Mouse (Mus musculus): ENCODE results near the gene Acin1. TPM values are rescaled to one million over a fixed set of nuclear protein-coding genes. Genes with fewer than 3 reads are reported as not detected.

Acin1 gene
- polyA plus RNA-seq, 1 experiment: 79.4 TPM

GRCm38 (mm10) chr14:54653496-54653895 is 33.2 kb downstream of the Acin1 start:
- TF ChIP-seq POLR2A (IDR thresholded peaks at IDR 0.05; ENCODE audit: low read depth, low read length) (no peak), CTCF (conservative IDR thresholded peaks at IDR 0.05; ENCODE audit: insufficient read depth, insufficient read length, low read depth, low read length) (0 out of 2 replicates have a peak, but pooled peaks have one; percentile 6)
- DNase-seq: peak; percentile 95
- 1% methylated on average over 12 of the region's 12 CpGs for WGBS
- no peaks in the 10 kb centered on the region for H3K27me3 ChIP-seq (replicated peaks; ENCODE audit: control insufficient read depth, insufficient read depth, low read length)
- peaks cover 8% of the 10 kb centered on the region for H3K36me3 ChIP-seq (ENCODE audit: control insufficient read depth, insufficient read depth, low read length)
- H3K4me1 ChIP-seq (ENCODE audit: control insufficient read depth, insufficient read depth, low read length): peaks cover 13% of the 10 kb centered on the region
- H3K4me3 ChIP-seq (ENCODE audit: insufficient read depth, low read depth, low read length): peak overlapping the region; percentile 83
- peak overlapping the region; percentile 26; the same call in 1 of the 2 replicates for H3K27ac ChIP-seq (ENCODE audit: insufficient read depth, low read depth, low read length)

GRCm38 (mm10) chr14:54652787-54653186 is 33.9 kb downstream of the Acin1 start:
- Histone ChIP-seq H3K27ac (ENCODE audit: insufficient read depth, low read depth, low read length) (no peak overlapping the region), H3K4me1 (ENCODE audit: control insufficient read depth, insufficient read depth, low read length) (peaks cover 13% of the 10 kb centered on the region), H3K36me3 (ENCODE audit: control insufficient read depth, insufficient read depth, low read length) (peaks cover 7% of the 10 kb centered on the region), H3K4me3 (ENCODE audit: insufficient read depth, low read depth, low read length) (peak overlapping the region; percentile 83; the same call in 1 of the 2 replicates), H3K27me3 (replicated peaks; ENCODE audit: control insufficient read depth, insufficient read depth, low read length) (no peaks in the 10 kb centered on the region)
- WGBS: 4% methylated on average over 7 of the region's 7 CpGs
- DNase-seq: no peak
- TF ChIP-seq CTCF (conservative IDR thresholded peaks at IDR 0.05; ENCODE audit: insufficient read depth, insufficient read length, low read depth, low read length): no peak
- no peak for TF ChIP-seq POLR2A (IDR thresholded peaks at IDR 0.05; ENCODE audit: low read depth, low read length)

DNA sequence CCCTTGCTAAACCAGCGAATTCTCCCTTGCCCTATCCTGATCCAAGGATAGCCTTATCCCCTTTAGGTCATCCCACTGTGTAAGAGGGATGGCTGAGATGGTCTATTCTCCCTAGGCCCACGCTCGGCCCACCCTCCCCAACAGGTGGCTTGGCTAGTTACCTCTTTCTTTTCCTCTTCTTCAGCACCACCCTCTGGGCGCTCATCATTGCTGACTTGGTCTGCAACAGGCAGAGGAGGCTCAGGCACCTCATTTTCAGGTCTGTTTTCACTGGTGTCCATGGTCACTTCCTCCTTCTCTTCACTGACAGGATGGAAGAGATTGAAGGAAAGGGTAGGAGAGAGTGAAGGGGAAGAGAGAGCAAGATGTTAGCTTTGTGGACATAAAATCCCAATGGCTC is 35.2 kb downstream of the Acin1 start:
- no peaks in the 10 kb centered on the region for H3K27me3 ChIP-seq (replicated peaks; ENCODE audit: control insufficient read depth, insufficient read depth, low read length)
- peaks cover 5% of the 10 kb centered on the region; the same call in 1 of the 2 replicates for H3K36me3 ChIP-seq (ENCODE audit: control insufficient read depth, insufficient read depth, low read length)
- no peak overlapping the region for H3K4me3 ChIP-seq (ENCODE audit: insufficient read depth, low read depth, low read length)
- H3K27ac ChIP-seq (ENCODE audit: insufficient read depth, low read depth, low read length): no peak overlapping the region
- DNase-seq: no peak
- 70% methylated on average over 4 of the region's 4 CpGs for WGBS
- H3K4me1 ChIP-seq (ENCODE audit: control insufficient read depth, insufficient read depth, low read length): peaks cover 13% of the 10 kb centered on the region
- TF ChIP-seq POLR2A (IDR thresholded peaks at IDR 0.05; ENCODE audit: low read depth, low read length) (no peak), CTCF (conservative IDR thresholded peaks at IDR 0.05; ENCODE audit: insufficient read depth, insufficient read length, low read depth, low read length) (no peak)

DNA sequence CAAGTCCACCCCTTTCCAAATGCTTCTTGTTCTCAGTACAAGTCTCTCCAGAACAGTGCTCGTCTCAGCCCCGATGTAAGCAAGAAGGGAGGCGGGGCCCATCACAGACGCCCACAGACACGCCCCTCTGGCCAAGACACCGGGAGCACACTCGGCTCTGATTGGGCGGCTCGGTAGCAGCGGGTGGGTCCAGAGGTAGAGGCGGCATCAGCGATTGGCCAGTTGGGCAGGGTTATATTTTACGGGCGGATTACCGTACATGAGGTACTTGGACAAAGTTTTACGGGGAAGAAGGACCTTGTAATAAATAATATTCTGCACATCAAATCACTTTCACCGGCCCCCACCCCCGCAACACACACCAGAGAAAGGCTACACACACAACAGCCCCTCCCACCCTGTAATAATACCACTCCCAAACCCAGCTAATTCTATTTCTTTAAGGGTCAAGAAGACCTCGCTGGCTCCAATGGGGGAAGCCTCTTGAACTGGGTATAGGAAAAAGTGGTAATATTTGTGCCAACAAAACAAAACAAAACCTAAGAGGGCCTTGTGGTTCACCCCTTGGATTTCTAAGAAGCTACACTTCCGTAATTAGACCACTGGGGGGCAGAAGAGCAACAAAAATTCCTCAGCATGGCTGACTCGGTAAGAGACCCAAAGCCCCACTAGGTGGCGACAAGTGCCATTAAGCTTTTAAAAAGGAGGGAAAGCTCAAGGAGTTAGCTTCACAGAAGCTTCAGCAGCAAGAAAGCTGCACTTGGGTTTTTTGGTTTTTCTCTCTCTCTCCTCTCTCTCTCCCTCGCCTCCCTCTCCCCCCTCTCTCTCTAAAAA is 35.9 kb downstream of the Acin1 start:
- H3K27me3 ChIP-seq (replicated peaks; ENCODE audit: control insufficient read depth, insufficient read depth, low read length): no peaks in the 10 kb centered on the region
- H3K27ac ChIP-seq (ENCODE audit: insufficient read depth, low read depth, low read length): no peak overlapping the region
- H3K4me1 ChIP-seq (ENCODE audit: control insufficient read depth, insufficient read depth, low read length): peaks cover 13% of the 10 kb centered on the region
- no peak overlapping the region for H3K4me3 ChIP-seq (ENCODE audit: insufficient read depth, low read depth, low read length)
- peaks cover 7% of the 10 kb centered on the region; the same call in 1 of the 2 replicates for H3K36me3 ChIP-seq (ENCODE audit: control insufficient read depth, insufficient read depth, low read length)
- 53% methylated on average over 23 of the region's 23 CpGs for WGBS
- TF ChIP-seq POLR2A (IDR thresholded peaks at IDR 0.05; ENCODE audit: low read depth, low read length) (no peak), CTCF (conservative IDR thresholded peaks at IDR 0.05; ENCODE audit: insufficient read depth, insufficient read length, low read depth, low read length) (peak; percentile 95)
- DNase-seq: peak; percentile 89

DNA sequence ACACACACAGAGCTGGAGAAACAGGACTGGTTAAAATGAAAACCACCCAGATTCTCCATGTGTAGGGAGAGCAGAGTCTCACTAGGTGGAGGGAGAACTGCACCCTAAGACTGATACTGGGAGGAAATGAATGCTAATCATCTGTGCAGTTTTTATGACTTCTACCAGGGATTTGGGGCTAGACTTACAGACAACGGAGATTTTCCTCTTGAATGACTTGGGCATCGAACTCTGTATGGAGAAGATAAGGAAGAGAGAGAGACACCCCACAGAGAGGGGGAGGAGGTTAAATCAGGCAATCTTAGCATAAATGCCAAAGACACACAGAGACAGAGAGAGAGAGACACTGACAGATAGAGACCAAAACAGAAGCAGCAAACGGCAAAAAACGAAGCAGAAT is 38.8 kb downstream of the Acin1 start:
- Histone ChIP-seq H3K27ac (ENCODE audit: insufficient read depth, low read depth, low read length) (no peak overlapping the region), H3K27me3 (replicated peaks; ENCODE audit: control insufficient read depth, insufficient read depth, low read length) (no peaks in the 10 kb centered on the region), H3K4me1 (ENCODE audit: control insufficient read depth, insufficient read depth, low read length) (peaks cover 5% of the 10 kb centered on the region), H3K36me3 (ENCODE audit: control insufficient read depth, insufficient read depth, low read length) (peaks cover 13% of the 10 kb centered on the region), H3K4me3 (ENCODE audit: insufficient read depth, low read depth, low read length) (no peak overlapping the region)
- TF ChIP-seq CTCF (conservative IDR thresholded peaks at IDR 0.05; ENCODE audit: insufficient read depth, insufficient read length, low read depth, low read length) (no peak), POLR2A (IDR thresholded peaks at IDR 0.05; ENCODE audit: low read depth, low read length) (no peak)
- no peak for DNase-seq
- WGBS: 80% methylated on average over 4 of the region's 4 CpGs

GRCm38 (mm10) chr14:54646898-54647636 is 39.7 kb downstream of the Acin1 start:
- Histone ChIP-seq H3K27me3 (replicated peaks; ENCODE audit: control insufficient read depth, insufficient read depth, low read length) (no peaks in the 10 kb centered on the region), H3K4me3 (ENCODE audit: insufficient read depth, low read depth, low read length) (no peak overlapping the region), H3K36me3 (ENCODE audit: control insufficient read depth, insufficient read depth, low read length) (peaks cover 13% of the 10 kb centered on the region), H3K27ac (ENCODE audit: insufficient read depth, low read depth, low read length) (no peak overlapping the region), H3K4me1 (ENCODE audit: control insufficient read depth, insufficient read depth, low read length) (no peaks in the 10 kb centered on the region; the same call in 1 of the 2 replicates)
- WGBS: 90% methylated on average over 8 of the region's 8 CpGs
- TF ChIP-seq CTCF (conservative IDR thresholded peaks at IDR 0.05; ENCODE audit: insufficient read depth, insufficient read length, low read depth, low read length): 0 out of 2 replicates have a peak, but pooled peaks have one; percentile 21
- no peak for TF ChIP-seq POLR2A (IDR thresholded peaks at IDR 0.05; ENCODE audit: low read depth, low read length)
- DNase-seq: no peak

GRCm38 (mm10) chr14:54646455-54646854 is 40.3 kb downstream of the Acin1 start:
- no peaks in the 10 kb centered on the region for H3K27me3 ChIP-seq (replicated peaks; ENCODE audit: control insufficient read depth, insufficient read depth, low read length)
- WGBS: 92% methylated on average over 17 of the region's 17 CpGs

More at GRCm38 (mm10) chr14:54646455-54646854, 40.3 kb downstream of the Acin1 start:
- Histone ChIP-seq H3K4me1 (ENCODE audit: control insufficient read depth, insufficient read depth, low read length) (no peaks in the 10 kb centered on the region), H3K27ac (ENCODE audit: insufficient read depth, low read depth, low read length) (no peak overlapping the region), H3K4me3 (ENCODE audit: insufficient read depth, low read depth, low read length) (no peak overlapping the region), H3K36me3 (ENCODE audit: control insufficient read depth, insufficient read depth, low read length) (peaks cover 13% of the 10 kb centered on the region)
- DNase-seq: no peak
- TF ChIP-seq CTCF (conservative IDR thresholded peaks at IDR 0.05; ENCODE audit: insufficient read depth, insufficient read length, low read depth, low read length): no peak
- TF ChIP-seq POLR2A (IDR thresholded peaks at IDR 0.05; ENCODE audit: low read depth, low read length): no peak

Data from kidney, adult 2 months (tissue).